Mouse (Mus musculus) hindbrain, embryonic 11.5 days (tissue): ENCODE measurements around the gene Cisd2. TPM values are rescaled to one million over a fixed set of nuclear protein-coding genes. Genes with fewer than 3 reads are reported as not detected.

Source experiments
- ATAC-seq: fragments of 200-750 bp; cut with Nextera tagmentation; 2 replicates; pipeline ENCODE4 v1.8.0; 2017; ENCODE audit warnings: mild to moderate bottlenecking, moderate TSS enrichment, moderate library complexity; ENCODE audit not compliant: low FRiP score
- DNase-seq: peaks from one replicate; pipeline ENCODE4 v3.0.0-alpha.2; 2015; ENCODE audit warnings: low spot score
- H3K27ac ChIP-seq: fragments of 300-500 bp; sonication (generic); 2 replicates; pipeline ENCODE4 v1.5.1; 2014; ENCODE audit warnings: mild to moderate bottlenecking, low read depth, low read length
- H3K27me3 ChIP-seq: fragments of 300-500 bp; sonication (generic); 2 replicates; pipeline ENCODE4 v1.6.1; 2014; ENCODE audit warnings: mild to moderate bottlenecking, low read length, moderate library complexity, mixed read lengths; ENCODE audit not compliant: control insufficient read depth, insufficient read depth
- H3K36me3 ChIP-seq: fragments of 300-500 bp; sonication (generic); 2 replicates; pipeline ENCODE4 v1.6.1; 2014; ENCODE audit warnings: mild to moderate bottlenecking, low read length, moderate library complexity, mixed read lengths; ENCODE audit not compliant: control insufficient read depth, insufficient read depth
- H3K4me1 ChIP-seq: fragments of 300-500 bp; sonication (generic); replicated peaks from 2 replicates; pipeline ENCODE4 v1.6.1; 2014; ENCODE audit warnings: low read length, mixed read lengths; ENCODE audit not compliant: control insufficient read depth, insufficient read depth
- H3K4me2 ChIP-seq: fragments of 300-500 bp; sonication (generic); replicated peaks from 2 replicates; pipeline ENCODE4 v1.6.1; 2014; ENCODE audit warnings: mild to moderate bottlenecking, low read depth, low read length
- H3K4me3 ChIP-seq: fragments of 300-500 bp; sonication (generic); 2 replicates; pipeline ENCODE4 v1.5.1; 2014; ENCODE audit warnings: low read depth, low read length
- H3K9ac ChIP-seq: fragments of 300-500 bp; sonication (generic); 2 replicates; pipeline ENCODE4 v1.6.1; 2014; ENCODE audit warnings: low read depth, low read length
- H3K9me3 ChIP-seq: fragments of 300-500 bp; sonication (generic); 2 replicates; pipeline ENCODE4 v1.6.1; 2016; ENCODE audit warnings: low read length; ENCODE audit not compliant: control insufficient read depth
- WGBS: fragments of 180-500 bp; shearing (Covaris S2); extraction: QIAGEN DNeasy Blood & Tissue Kit; methylation state at CpG from one replicate; pipeline ENCODE4 v1.1.7; 2014; 5-methylcytosine and 5-hydroxymethylcytosine counted together
- polyA plus RNA-seq: library from polyadenylated mRNA; unstranded; fragments of >200 nt; fragmentation: Nextera tagmentation; extraction: Ambion mirVana; gene quantifications from 2 replicates; pipeline ENCODE4 v1.2.1, GENCODE M21; 2014

Cisd2 gene
- polyA plus RNA-seq, 1 experiment from 2014 or later, result 92.3 TPM

DNA sequence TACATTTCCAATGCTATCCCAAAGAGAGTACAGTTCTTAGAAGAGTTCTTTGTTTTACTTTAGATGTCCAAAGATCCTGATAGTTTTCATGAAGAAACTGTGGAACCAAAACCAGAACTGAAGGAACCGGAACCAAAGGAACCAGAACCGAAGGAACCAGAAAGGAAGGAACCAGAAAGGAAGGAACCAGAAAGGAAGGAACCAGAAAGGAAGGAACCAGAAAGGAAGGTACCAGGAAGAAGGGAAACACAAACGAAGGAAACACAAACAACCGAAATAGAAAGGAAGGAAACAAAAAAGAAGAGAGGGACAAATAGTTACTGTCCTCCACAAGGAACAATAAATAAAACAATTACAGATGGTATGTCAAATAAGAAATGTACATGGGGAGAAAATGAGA, 66.3 kb downstream of the Cisd2 start:
- ATAC-seq, result no peak

More for the DNA sequence above, 66.3 kb downstream of the Cisd2 start:
- DNase-seq, result no peak
- Histone ChIP-seq H3K36me3 (no peaks in the 10 kb centered on the region), H3K4me3 (no peak overlapping the region), H3K9ac (no peak overlapping the region), H3K4me1 (no peaks in the 10 kb centered on the region), H3K4me2 (no peak overlapping the region), H3K9me3 (no peaks in the 10 kb centered on the region), H3K27me3 (no peaks in the 10 kb centered on the region), H3K27ac (no peak overlapping the region)
- WGBS, result 86% methylated on average over 4 of the region's 4 CpGs

Other genes with a start within 250 kb of the Cisd2 start
- 40.8 and 43.5 TPM in 2 replicates for gene Cenpe, start 211.4 kb downstream of the Cisd2 start, polyA plus RNA-seq
- gene Bdh2, start 142.7 kb downstream of the Cisd2 start, polyA plus RNA-seq, result 5.1 and 5.2 TPM in 2 replicates
- 1.1 and 1.9 TPM in 2 replicates for gene Slc9b2, start 116.2 kb downstream of the Cisd2 start, polyA plus RNA-seq
- gene Slc9b1, start 75.9 kb downstream of the Cisd2 start, polyA plus RNA-seq, result not detected in 2 replicates
- 662 and 666 TPM in 2 replicates for gene Ube2d3, start 14.2 kb upstream of the Cisd2 start, polyA plus RNA-seq
- gene Manba, start 61.7 kb upstream of the Cisd2 start, polyA plus RNA-seq, result 3.7 and 4.8 TPM in 2 replicates